8 mouse cellular contexts compared by ENCODE assay signal in genomic region chr6:54815428-54816130, GRCm38 (mm10). TPM values are rescaled to one million over a fixed set of nuclear protein-coding genes. Genes with fewer than 3 reads are reported as not detected.
DNase-seq lines count a peak whose midpoint lies in the region; ATAC-seq and TF ChIP-seq lines count a peak whose summit lies in the region.

No protein-coding gene starts in this region.

- peak overlapping the region; percentile 65 for H3K27ac ChIP-seq in kidney, adult 2 months (ENCODE audit: insufficient read depth, low read depth, low read length)
- H3K27ac ChIP-seq in hindbrain, embryonic 14.5 days, result no peak overlapping the region
- peak overlapping the region; percentile 97; the same call in 1 of the 2 replicates for H3K27ac ChIP-seq in midbrain, embryonic 14.5 days (replicated peaks; ENCODE audit: low read depth, low read length)

- no peak overlapping the region for H3K9ac ChIP-seq in hindbrain, embryonic 14.5 days
- H3K9ac ChIP-seq in midbrain, embryonic 14.5 days (replicated peaks; ENCODE audit: low read length), result peak overlapping the region; percentile 31; the same call in 1 of the 2 replicates

- H3K36me3 ChIP-seq in kidney, adult 2 months (ENCODE audit: control insufficient read depth, insufficient read depth, low read length), result no peaks in the 10 kb centered on the region
- no peaks in the 10 kb centered on the region for H3K36me3 ChIP-seq in hindbrain, embryonic 14.5 days (replicated peaks; ENCODE audit: control insufficient read depth, insufficient read depth)
- H3K36me3 ChIP-seq in midbrain, embryonic 14.5 days (ENCODE audit: control insufficient read depth, insufficient read depth, low read length), result no peaks in the 10 kb centered on the region

- H3K4me1 ChIP-seq in kidney, adult 2 months (ENCODE audit: control insufficient read depth, insufficient read depth, low read length), result peaks cover 36% of the 10 kb centered on the region
- H3K4me1 ChIP-seq in hindbrain, embryonic 14.5 days (replicated peaks; ENCODE audit: control insufficient read depth, insufficient read depth, low read length), result peaks cover 24% of the 10 kb centered on the region
- H3K4me1 ChIP-seq in midbrain, embryonic 14.5 days (ENCODE audit: control insufficient read depth, insufficient read depth, low read length), result peaks cover 20% of the 10 kb centered on the region

- H3K4me2 ChIP-seq in hindbrain, embryonic 14.5 days (replicated peaks), result peak overlapping the region; percentile 58
- H3K4me2 ChIP-seq in midbrain, embryonic 14.5 days (ENCODE audit: low read length), result peak overlapping the region; percentile 79

- no peak for TF ChIP-seq CTCF in kidney, adult 2 months (conservative IDR thresholded peaks at IDR 0.05; ENCODE audit: insufficient read depth, insufficient read length, low read depth, low read length)

- no peak overlapping the region for H3K4me3 ChIP-seq in kidney, adult 2 months (ENCODE audit: insufficient read depth, low read depth, low read length)
- no peak overlapping the region for H3K4me3 ChIP-seq in hindbrain, embryonic 14.5 days (replicated peaks; ENCODE audit: low read length)
- H3K4me3 ChIP-seq in midbrain, embryonic 14.5 days (replicated peaks; ENCODE audit: low read depth, low read length), result no peak overlapping the region

- H3K9me3 ChIP-seq in hindbrain, embryonic 14.5 days (ENCODE audit: control insufficient read depth, low read length), result no peaks in the 10 kb centered on the region
- no peaks in the 10 kb centered on the region for H3K9me3 ChIP-seq in midbrain, embryonic 14.5 days (ENCODE audit: control insufficient read depth, low read length)

- WGBS in kidney, adult 2 months, result 67% methylated on average over 9 of the region's 9 CpGs
- 84% methylated on average over 9 of the region's 9 CpGs for WGBS in hindbrain, embryonic 14.5 days
- 79% methylated on average over 9 of the region's 9 CpGs for WGBS in midbrain, embryonic 14.5 days

- no peak for DNase-seq in kidney, adult 2 months
- DNase-seq in kidney, adult 18-20 months, result no peak
- peak; percentile 26 for DNase-seq in R1 (ENCODE audit: low read depth, low spot score)
- DNase-seq in hindbrain, embryonic 14.5 days (ENCODE audit: low spot score), result no peak
- DNase-seq in midbrain, embryonic 14.5 days, result no peak
- no peak for DNase-seq in spleen, adult 18-20 months
- no peak for DNase-seq in layer of hippocampus, adult 11-12 months (ENCODE audit: low spot score)

- no peak for ATAC-seq in hindbrain, embryonic 14.5 days (ENCODE audit: low FRiP score)
- ATAC-seq in midbrain, embryonic 14.5 days (ENCODE audit: low FRiP score, low TSS enrichment), result no peak
- no peak for ATAC-seq in activated CD4-positive, CD25-positive, alpha-beta regulatory T cell, adult 4 months

- H3K27me3 ChIP-seq in kidney, adult 2 months (replicated peaks; ENCODE audit: control insufficient read depth, insufficient read depth, low read length), result no peaks in the 10 kb centered on the region
- H3K27me3 ChIP-seq in hindbrain, embryonic 14.5 days (ENCODE audit: control insufficient read depth, insufficient read depth, low read length), result no peaks in the 10 kb centered on the region
- H3K27me3 ChIP-seq in midbrain, embryonic 14.5 days (ENCODE audit: control insufficient read depth, insufficient read depth, low read length), result no peaks in the 10 kb centered on the region

- TF ChIP-seq POLR2A in kidney, adult 2 months (IDR thresholded peaks at IDR 0.05; ENCODE audit: low read depth, low read length), result no peak

RNA-seq across cellular contexts. Expression of gene Znrf2, which starts 1.1 kb away (rescaled TPM):
- 17.0 and 18.1 TPM in 2 replicates for polyA plus RNA-seq in kidney, adult 2 months (2012; rRNA removed)
- 6.1 and 7.7 TPM in 2 replicates for polyA plus RNA-seq in hindbrain, embryonic 14.5 days (2014; fragmentation: Nextera tagmentation; extraction: Ambion mirVana)
- 8.8 and 11.6 TPM in 2 replicates for polyA plus RNA-seq in midbrain, embryonic 14.5 days (2014; fragmentation: Nextera tagmentation; extraction: Ambion mirVana)
- 10 to 100 TPM; 19.6 to 27.1 TPM for polyA plus RNA-seq in activated CD4-positive, CD25-positive, alpha-beta regulatory T cell, adult 4 months (2017; shearing (Covaris generic))
